Mouse (Mus musculus) brown adipose tissue, adult 24 weeks (tissue): ENCODE measurements around the gene Zfp689. TPM values are rescaled to one million over a fixed set of nuclear protein-coding genes. Genes with fewer than 3 reads are reported as not detected.
A peak's percentile ranks its signal among the peaks of the same experiment; 100 is the strongest.
"Not testable (repeated sequence)": the region's sequence is repeated elsewhere in the genome, so short reads cannot be mapped to it uniquely, and the experiment has no call there.

Experiments used
- H3K27ac ChIP-seq: fragments of 200-500 bp; replicated peaks from 2 replicates; pipeline ENCODE4 v1.5.1; 2012; ENCODE audit warnings: low read depth, mild to moderate bottlenecking, low read length
- H3K4me1 ChIP-seq: fragments of 200-500 bp; 2 replicates; pipeline ENCODE4 v1.6.1; 2012; ENCODE audit warnings: low read length, mixed read lengths; ENCODE audit not compliant: control insufficient read depth, insufficient read depth, insufficient read length
- H3K4me3 ChIP-seq: fragments of 200-500 bp; 2 replicates; pipeline ENCODE4 v1.5.1; 2012; ENCODE audit warnings: low read depth, mild to moderate bottlenecking, low read length, moderate library complexity; ENCODE audit not compliant: insufficient read depth
- polyA plus RNA-seq: library from polyadenylated mRNA; stranded (reverse); fragments of >200 nt; gene quantifications from 2 replicates; pipeline ENCODE4 v1.2.4, GENCODE M21; 2012; ENCODE audit not compliant: missing spikeins, insufficient read depth, insufficient read length

The Zfp689 gene
- 0.40 and 1.3 TPM in 2 replicates for polyA plus RNA-seq

DNA sequence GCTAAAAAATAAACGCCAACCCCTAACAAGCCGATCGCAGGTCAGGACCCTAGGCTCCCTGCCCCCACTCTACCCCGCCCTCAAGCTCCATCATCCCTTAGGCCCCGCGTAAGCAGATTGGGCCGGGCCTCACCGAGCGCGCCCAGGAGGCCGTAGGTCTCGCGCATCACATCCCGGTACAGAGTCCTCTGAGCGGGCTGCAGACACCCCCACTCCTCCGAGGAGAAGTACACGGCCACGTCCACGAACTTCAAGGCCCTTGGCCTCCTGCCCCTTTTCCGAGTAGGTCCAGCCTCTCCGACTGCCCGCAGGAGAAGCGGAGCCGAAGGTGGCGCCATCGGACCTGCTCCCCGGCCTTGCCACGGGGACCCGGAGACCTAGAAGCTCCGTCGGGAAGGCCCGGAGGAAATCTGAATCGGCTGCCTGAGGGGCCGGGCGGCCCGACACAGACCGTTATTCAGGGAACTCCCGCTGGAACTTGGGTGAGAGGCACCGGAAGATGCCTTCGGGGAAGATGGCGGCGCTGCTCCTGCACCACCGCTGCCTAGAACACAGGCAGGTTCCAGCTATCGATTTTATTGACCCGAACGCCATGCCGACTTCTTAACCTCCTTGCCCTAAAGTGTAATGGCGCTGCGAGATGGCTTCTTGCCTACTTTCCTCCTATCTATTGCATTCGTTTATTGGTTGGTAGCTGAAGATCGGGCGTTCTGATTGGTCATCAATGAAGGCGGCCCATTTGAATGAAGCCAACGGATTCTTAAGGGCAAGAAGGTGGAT is at the start of gene Zfp689:
TSS of gene Zfp689 (minus strand) at position 638 of the 780 bp plus-strand sequence.
- H3K4me3 ChIP-seq, result peak within 1 kb of the TSS; percentile 83
- peaks cover 8% of the 10 kb centered on the region for H3K4me1 ChIP-seq
- H3K27ac ChIP-seq, result peak within 1 kb of the TSS; percentile 84

GRCm38 (mm10) chr7:127498407-127498806 is 49.4 kb upstream of the Zfp689 start:
- no peak overlapping the region for H3K4me3 ChIP-seq
- no peaks in the 10 kb centered on the region for H3K4me1 ChIP-seq

DNA sequence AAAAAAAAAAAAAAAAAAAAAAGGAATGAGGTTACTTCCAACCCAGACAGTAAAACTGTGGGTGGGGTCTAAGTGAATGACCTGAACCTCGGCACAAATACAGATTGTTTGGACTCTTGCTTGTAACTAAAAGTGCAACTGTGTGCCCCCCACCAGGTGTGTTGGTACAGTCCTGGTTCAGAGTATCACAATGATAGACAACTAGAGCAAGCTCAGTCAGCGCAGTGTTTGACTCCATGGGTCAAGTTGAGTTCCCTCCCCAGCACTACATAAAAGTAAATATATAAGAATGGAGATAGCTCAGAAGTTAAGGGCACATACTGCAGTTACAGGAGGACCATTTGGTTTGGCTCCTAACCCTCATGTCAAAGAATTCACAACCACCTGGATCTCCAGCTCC is 48.4 kb upstream of the Zfp689 start:
- Histone ChIP-seq H3K4me1 (no peaks in the 10 kb centered on the region), H3K4me3 (no peak overlapping the region), H3K27ac (no peak overlapping the region)

More at GRCm38 (mm10) chr7:127498407-127498806, 49.4 kb upstream of the Zfp689 start:
- no peak overlapping the region for H3K27ac ChIP-seq

GRCm38 (mm10) chr7:127494648-127495047 is 45.7 kb upstream of the Zfp689 start:
- Histone ChIP-seq H3K4me3 (no peak overlapping the region), H3K4me1 (no peaks in the 10 kb centered on the region), H3K27ac (no peak overlapping the region)

- no peak overlapping the region for H3K4me3 ChIP-seq
- no peak overlapping the region for H3K27ac ChIP-seq
- H3K4me1 ChIP-seq, result no peaks in the 10 kb centered on the region
Observed at GRCm38 (mm10) chr7:127491846-127492245, 42.9 kb upstream of the Zfp689 start.

DNA sequence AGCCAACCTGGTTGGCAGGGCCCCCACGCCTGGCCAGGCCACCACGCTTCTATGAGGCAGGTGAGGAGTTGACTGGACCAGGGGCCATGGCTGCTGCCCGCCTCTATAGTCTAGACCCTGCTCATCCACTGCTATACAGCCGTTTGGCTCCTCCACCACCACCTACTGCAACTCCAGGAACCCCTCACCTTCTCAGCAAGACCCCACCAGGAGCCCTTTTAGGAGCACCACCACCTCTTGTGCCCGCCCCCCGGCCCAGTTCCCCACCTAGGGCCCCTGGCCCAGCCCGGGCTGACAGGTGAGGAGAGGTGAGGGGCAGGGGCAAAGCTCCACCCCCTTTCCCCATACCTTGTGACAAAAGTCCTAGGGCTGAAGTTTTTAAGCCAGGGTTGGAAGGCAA is 41.0 kb upstream of the Zfp689 start:
- no peak overlapping the region for H3K27ac ChIP-seq
- H3K4me1 ChIP-seq, result no peaks in the 10 kb centered on the region
- H3K4me3 ChIP-seq, result no peak overlapping the region

- not testable (repeated sequence) for H3K4me3 ChIP-seq, H3K4me1 ChIP-seq, H3K27ac ChIP-seq
Observed at GRCm38 (mm10) chr7:127488364-127488763, 39.4 kb upstream of the Zfp689 start.

- no peak overlapping the region for H3K4me3 ChIP-seq
- H3K27ac ChIP-seq, result no peak overlapping the region
- H3K4me1 ChIP-seq, result no peaks in the 10 kb centered on the region
Observed at GRCm38 (mm10) chr7:127485416-127485815, 36.5 kb upstream of the Zfp689 start.

- Histone ChIP-seq H3K27ac (no peak overlapping the region; the same call in 1 of the 2 replicates), H3K4me3 (peak overlapping the region; percentile 65), H3K4me1 (no peaks in the 10 kb centered on the region)
Observed at GRCm38 (mm10) chr7:127480321-127480720, 31.4 kb upstream of the Zfp689 start.

DNA sequence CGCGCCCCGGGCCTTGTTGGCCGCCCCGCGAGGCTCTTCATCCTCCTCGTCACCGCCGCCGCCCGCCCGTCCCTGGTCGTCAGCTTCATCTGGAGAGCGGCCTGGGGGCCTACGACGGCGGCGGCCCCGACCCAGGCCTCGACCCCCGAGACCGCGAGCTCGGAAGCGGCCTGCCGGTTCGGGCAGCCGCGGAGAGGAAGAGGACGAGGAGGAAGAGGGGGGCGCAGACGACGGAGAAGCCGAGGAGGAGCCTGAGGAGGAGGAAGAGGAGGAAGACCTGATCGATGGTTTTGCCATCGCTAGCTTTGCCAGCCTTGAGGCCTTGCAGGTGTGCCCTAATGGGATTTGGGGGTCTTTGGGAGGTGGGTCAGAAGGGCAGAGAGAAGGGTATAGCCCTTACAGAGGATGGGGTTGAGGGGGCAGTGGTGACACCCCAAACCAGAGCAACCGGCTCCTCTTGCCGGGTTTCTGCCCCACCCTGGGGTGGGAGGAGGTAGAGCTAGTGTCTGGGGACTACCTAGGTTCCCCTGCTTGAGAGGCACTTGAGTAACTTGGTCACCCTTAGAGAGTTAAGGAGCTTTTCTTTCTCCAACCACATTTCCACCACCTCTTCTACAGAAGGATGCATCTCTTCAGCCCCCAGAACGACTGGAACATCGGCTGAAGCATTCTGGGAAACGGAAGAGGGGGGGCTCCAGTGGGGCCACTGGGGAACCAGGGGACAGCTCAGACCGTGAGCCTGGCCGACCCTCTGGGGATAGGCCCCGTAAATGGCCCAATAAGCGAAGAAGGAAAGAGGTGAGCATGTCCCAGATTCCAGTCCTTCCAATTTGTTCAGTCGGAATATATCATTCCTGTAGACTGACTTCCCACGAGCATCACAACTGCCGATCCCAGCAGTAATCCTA is 30.6 kb upstream of the Zfp689 start:
- peak overlapping the region; percentile 65 for H3K4me3 ChIP-seq

DNA sequence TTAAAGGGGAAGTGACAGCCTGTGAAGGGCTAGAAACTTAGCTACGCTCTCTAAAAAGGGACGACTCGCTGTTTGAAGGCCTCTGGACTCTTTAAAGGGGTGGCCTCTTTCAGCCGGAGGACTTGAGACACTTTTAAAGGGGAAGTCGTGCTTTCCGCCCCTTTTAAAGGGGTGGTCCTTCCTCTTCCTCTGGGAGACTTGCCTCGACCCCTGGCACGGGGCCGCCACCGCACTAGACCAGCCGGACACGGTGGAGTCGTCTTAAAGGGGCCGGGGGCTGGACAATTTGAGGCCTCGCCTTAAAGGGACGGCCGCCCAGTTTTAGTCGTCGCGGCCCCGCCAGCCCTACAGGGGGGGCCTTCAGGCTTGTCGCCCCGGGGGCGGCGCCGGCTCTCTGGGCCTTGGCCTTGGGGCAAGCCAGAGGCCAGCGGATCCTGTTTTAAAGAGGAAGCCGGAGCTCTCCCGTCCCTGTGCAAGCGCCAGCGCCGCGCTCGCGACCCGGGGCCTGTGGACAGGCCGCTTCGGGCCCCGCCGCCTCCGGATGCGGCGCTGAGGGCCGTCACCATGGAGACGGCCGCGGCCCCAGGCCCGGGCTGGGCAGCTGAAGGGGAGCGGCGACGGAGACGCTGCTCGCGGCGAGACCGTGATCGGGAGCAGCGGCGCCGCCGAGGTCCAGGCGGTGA is 29.8 kb upstream of the Zfp689 start, which contains the start of gene Fbrs:
TSS of gene Fbrs (plus strand) at position 565 of the 683 bp plus-strand sequence.
- peak within 1 kb of the TSS; percentile 98 for H3K27ac ChIP-seq

More for the DNA sequence above, 30.6 kb upstream of the Zfp689 start:
- H3K27ac ChIP-seq, result peak overlapping the region; percentile 98
- no peaks in the 10 kb centered on the region for H3K4me1 ChIP-seq

GRCm38 (mm10) chr7:127477687-127478634 is 29.0 kb upstream of the Zfp689 start:
- Histone ChIP-seq H3K4me3 (peak overlapping the region; percentile 65), H3K27ac (peak overlapping the region; percentile 98), H3K4me1 (no peaks in the 10 kb centered on the region)

More for the DNA sequence above, 29.8 kb upstream of the Zfp689 start, which contains the start of gene Fbrs:
- Histone ChIP-seq H3K4me1 (no peaks in the 10 kb centered on the region), H3K4me3 (peak within 1 kb of the TSS; percentile 65)

DNA sequence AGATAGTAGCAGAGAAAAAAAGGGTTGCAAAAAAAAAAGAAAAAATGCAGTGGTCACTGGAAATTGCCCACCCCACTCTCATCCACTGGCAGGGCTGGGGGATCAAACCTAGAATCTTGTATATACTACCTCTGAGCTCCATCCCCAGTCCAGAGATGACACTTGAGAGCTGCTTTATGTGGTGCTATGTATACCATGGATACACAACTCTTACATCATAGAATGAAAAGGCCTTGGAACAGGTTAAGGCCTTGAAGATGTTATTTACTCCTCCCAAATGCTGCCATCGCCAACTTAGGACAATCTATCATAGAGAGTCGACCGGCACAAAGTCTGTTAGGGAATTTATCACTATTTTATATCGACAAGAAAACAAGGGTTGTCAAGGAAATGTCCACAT is 27.9 kb upstream of the Zfp689 start:
- Histone ChIP-seq H3K4me3 (peak overlapping the region; percentile 50), H3K4me1 (peaks cover 3% of the 10 kb centered on the region; the same call in 1 of the 2 replicates), H3K27ac (peak overlapping the region; percentile 39)

- Histone ChIP-seq H3K27ac (no peak overlapping the region), H3K4me1 (peaks cover 3% of the 10 kb centered on the region; the same call in 1 of the 2 replicates), H3K4me3 (no peak overlapping the region)
Observed at GRCm38 (mm10) chr7:127476336-127476735, 27.4 kb upstream of the Zfp689 start.
